Mouse (Mus musculus) intestine, embryonic 15.5 days (tissue): Measurements from ENCODE around the gene Rbms2. TPM values are rescaled to one million over a fixed set of nuclear protein-coding genes. Genes with fewer than 3 reads are reported as not detected.
"Not testable (repeated sequence)": the region's sequence is repeated elsewhere in the genome, so short reads cannot be mapped to it uniquely, and the experiment has no call there.

Source experiments
- ATAC-seq: fragments of 200-750 bp; cut with Nextera tagmentation; 2 replicates; pipeline ENCODE4 v1.8.0; 2017; ENCODE audit warnings: moderate TSS enrichment, moderate library complexity
- H3K27ac ChIP-seq: fragments of 300-500 bp; sonication (generic); 2 replicates; pipeline ENCODE4 v1.5.1; 2015; ENCODE audit warnings: mild to moderate bottlenecking, inconsistent platforms
- H3K27me3 ChIP-seq: fragments of 300-500 bp; sonication (generic); replicated peaks from 2 replicates; pipeline ENCODE4 v1.6.1; 2015; ENCODE audit warnings: inconsistent platforms
- H3K36me3 ChIP-seq: fragments of 300-500 bp; sonication (generic); 2 replicates; pipeline ENCODE4 v1.6.1; 2015; ENCODE audit warnings: inconsistent platforms
- H3K4me1 ChIP-seq: fragments of 300-500 bp; sonication (generic); replicated peaks from 2 replicates; pipeline ENCODE4 v1.6.1; 2015; ENCODE audit warnings: inconsistent platforms
- H3K4me2 ChIP-seq: fragments of 300-500 bp; sonication (generic); replicated peaks from 2 replicates; pipeline ENCODE4 v1.6.1; 2015; ENCODE audit warnings: mild to moderate bottlenecking, inconsistent platforms
- H3K4me3 ChIP-seq: fragments of 300-500 bp; sonication (generic); replicated peaks from 2 replicates; pipeline ENCODE4 v1.5.1; 2015; ENCODE audit warnings: inconsistent platforms
- H3K9ac ChIP-seq: fragments of 300-500 bp; sonication (generic); 2 replicates; pipeline ENCODE4 v1.6.1; 2015; ENCODE audit warnings: inconsistent platforms
- H3K9me3 ChIP-seq: fragments of 300-500 bp; sonication (generic); 2 replicates; pipeline ENCODE4 v1.6.1; 2016; ENCODE audit warnings: inconsistent platforms
- WGBS: fragments of 180-500 bp; shearing (Covaris S2); methylation state at CpG from one replicate; pipeline ENCODE4 v1.1.7; 2015; 5-methylcytosine and 5-hydroxymethylcytosine counted together
- polyA plus RNA-seq: library from polyadenylated mRNA; unstranded; fragments of >200 nt; fragmentation: Nextera tagmentation; extraction: Ambion mirVana; gene quantifications from 2 replicates; pipeline ENCODE4 v1.2.1, GENCODE M21; 2015

Rbms2 gene
- polyA plus RNA-seq, 1 experiment from 2014 or later = 27.0 TPM

DNA sequence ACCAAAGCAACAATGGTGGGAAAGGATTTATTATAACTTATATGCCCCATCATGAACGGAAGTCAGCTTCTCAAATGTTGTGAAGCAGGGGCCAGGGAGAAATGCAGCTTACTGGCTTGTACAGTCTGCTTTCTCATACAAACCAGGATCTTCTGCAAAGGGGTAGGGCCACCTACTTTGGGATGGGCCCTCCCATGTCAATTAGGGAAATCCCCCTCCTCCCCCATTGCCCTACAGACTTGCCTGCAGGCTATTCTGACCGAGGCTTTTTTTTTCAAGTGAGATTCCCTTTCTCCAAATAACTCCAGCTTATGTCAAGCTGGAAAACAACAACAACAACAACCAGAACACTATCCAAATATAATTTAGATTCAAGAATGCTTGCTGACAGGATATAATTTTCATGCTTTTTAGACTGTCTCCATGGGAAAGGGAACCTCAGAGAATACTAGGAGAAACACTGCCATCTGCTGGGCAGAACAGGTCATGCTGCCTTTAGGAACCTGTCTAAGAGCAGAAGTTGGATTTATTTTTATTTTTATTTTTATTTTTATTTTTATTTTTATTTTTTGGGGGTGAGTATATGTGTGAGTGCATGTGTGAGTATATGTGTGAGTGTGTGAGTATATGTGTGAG, 8.3 kb upstream of the Rbms2 start:
- Histone ChIP-seq H3K36me3 (no peaks in the 10 kb centered on the region), H3K4me1 (no peaks in the 10 kb centered on the region), H3K9ac (no peak overlapping the region), H3K9me3 (no peaks in the 10 kb centered on the region), H3K4me2 (no peak overlapping the region), H3K4me3 (no peak overlapping the region), H3K27ac (no peak overlapping the region), H3K27me3 (no peaks in the 10 kb centered on the region)
- no peak for ATAC-seq
- 47% methylated on average over 2 of the region's 2 CpGs for WGBS

DNA sequence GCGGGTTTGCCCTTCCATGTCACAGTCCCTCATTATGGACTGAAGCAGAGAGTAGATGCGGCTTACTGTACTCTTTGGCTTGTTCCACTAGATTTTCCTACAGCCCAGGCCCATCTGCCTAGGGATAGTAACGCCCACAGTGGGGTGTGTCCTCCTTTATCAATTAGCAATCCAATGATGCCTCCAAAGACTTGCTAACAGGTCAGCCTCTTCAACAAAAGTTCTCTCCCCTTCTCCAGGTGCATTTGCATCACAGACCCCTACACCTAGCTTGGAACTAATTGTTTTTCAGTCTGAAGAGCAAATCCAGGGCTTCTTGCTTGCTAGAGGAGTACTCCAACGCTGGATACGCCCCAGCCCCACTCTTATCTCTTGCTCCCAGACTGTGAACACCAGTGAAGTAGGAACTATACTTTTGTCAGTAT, 7.1 kb upstream of the Rbms2 start:
- no peak for ATAC-seq
- H3K4me3 ChIP-seq = no peak overlapping the region
- H3K36me3 ChIP-seq = no peaks in the 10 kb centered on the region
- no peak overlapping the region for H3K9ac ChIP-seq
- H3K27ac ChIP-seq = no peak overlapping the region
- 64% methylated on average over 5 of the region's 5 CpGs for WGBS
- no peak overlapping the region for H3K4me2 ChIP-seq
- H3K27me3 ChIP-seq = no peaks in the 10 kb centered on the region
- no peaks in the 10 kb centered on the region for H3K4me1 ChIP-seq
- H3K9me3 ChIP-seq = no peaks in the 10 kb centered on the region

DNA sequence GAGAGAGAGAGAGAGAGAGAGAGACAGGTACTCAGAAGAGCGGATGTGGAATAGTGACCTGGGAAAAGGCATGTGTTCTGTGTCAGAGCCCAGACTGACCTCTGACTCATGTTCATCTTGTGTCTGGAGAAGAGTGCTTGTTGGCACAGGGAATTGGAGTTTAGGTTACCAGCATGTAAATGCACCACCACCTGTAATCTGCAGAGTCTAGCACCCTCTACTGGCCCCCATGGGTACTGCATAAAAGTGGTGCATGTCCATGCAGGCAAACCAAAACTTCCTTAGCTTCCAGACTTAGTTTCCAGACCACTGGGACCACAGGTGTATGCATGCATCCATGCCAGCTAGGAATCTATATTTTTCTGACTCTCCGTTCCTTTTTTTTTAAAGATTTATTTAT, 5.9 kb upstream of the Rbms2 start:
- no peak overlapping the region for H3K4me3 ChIP-seq
- H3K27ac ChIP-seq = no peak overlapping the region
- no peaks in the 10 kb centered on the region for H3K4me1 ChIP-seq
- H3K9ac ChIP-seq = no peak overlapping the region
- no peaks in the 10 kb centered on the region for H3K36me3 ChIP-seq
- peak; percentile 73 for ATAC-seq
- no peaks in the 10 kb centered on the region for H3K27me3 ChIP-seq
- 45% methylated on average over 2 of the region's 2 CpGs for WGBS
- no peak overlapping the region for H3K4me2 ChIP-seq
- H3K9me3 ChIP-seq = no peaks in the 10 kb centered on the region

DNA sequence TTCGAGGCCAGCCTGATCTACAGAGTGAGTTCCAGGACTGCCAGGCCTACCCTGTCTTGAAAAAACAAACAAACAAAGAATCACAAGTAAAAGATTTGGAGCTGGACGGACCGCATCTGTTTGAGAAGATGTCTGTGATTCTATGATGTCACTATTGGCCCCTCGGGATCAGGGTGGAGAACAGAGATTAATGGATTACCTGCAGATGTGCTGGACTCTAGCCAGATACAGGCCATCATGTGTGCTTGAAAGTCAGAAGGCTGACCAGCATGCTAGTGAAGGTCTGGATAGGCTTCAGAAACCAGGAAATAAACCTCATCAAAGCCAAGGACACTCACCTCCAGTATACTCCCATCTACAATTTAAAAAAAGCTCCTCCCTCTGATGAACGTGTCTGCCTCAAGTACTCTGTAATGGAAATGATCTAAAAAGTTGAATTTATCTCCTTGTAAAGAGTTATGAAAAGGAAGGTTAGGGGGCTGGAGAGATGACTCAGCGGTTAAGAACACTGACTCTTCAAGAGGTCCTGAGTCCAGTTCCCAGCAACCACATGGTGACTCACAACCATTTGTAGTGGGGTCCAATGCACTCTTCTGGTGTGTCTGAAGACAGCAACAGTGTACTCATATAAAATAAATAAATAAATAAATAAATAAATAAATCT, 5.3 kb upstream of the Rbms2 start:
- peak; percentile 18; the same call in 1 of the 2 replicates for ATAC-seq
- 60% methylated on average over 6 of the region's 6 CpGs for WGBS
- no peaks in the 10 kb centered on the region for H3K9me3 ChIP-seq
- H3K27me3 ChIP-seq = no peaks in the 10 kb centered on the region
- H3K27ac ChIP-seq = no peak overlapping the region
- no peaks in the 10 kb centered on the region for H3K4me1 ChIP-seq
- no peak overlapping the region for H3K4me3 ChIP-seq
- no peaks in the 10 kb centered on the region for H3K36me3 ChIP-seq
- H3K9ac ChIP-seq = no peak overlapping the region
- no peak overlapping the region for H3K4me2 ChIP-seq

DNA sequence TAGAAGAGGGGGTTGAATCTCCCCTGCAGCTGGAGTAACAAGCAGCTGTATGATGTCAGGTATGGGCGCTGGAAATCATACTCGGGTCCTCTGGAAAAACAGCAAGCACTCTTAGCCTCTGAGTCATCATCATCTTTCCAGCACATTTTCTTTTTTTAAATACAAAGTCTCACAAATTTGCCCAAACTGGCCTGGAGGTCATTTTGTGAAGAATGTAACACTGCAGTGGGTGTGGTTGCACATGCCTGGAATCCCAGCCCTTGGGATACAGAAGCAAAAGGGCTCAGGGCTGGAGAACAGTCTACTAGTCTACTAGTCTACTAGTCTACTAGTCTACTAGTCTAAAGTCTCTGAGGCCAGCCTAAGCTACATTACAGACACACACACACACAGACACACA, 4.2 kb upstream of the Rbms2 start:
- Histone ChIP-seq H3K36me3 (no peaks in the 10 kb centered on the region), H3K4me3 (no peak overlapping the region), H3K4me2 (no peak overlapping the region), H3K27me3 (no peaks in the 10 kb centered on the region), H3K4me1 (0 out of 2 replicates have a peak, but pooled peaks cover 3% of the 10 kb centered on the region), H3K27ac (no peak overlapping the region), H3K9ac (no peak overlapping the region), H3K9me3 (no peaks in the 10 kb centered on the region)
- no peak for ATAC-seq
- WGBS = 66% methylated on average over 2 of the region's 2 CpGs

DNA sequence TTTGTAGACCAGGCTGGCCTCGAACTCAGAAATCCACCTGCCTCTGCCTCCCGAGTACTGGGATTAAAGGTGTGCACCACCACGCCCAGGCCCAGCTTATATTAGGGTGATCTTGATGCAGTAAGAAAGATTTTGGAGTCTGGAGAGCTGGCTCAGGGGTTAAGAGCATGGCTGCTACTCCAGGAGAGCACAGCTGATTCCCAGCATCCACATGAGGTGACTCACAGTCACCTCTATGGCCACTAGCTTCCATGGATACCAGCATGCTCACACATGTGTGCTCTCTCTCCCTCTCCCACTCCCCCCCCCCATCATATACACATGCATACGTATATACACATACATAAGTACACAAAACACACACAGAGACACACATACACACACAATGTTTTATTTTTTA, 2.8 kb downstream of the Rbms2 start:
- no peaks in the 10 kb centered on the region for H3K27me3 ChIP-seq
- no peak overlapping the region for H3K9ac ChIP-seq
- no peaks in the 10 kb centered on the region for H3K36me3 ChIP-seq
- no peak for ATAC-seq
- H3K9me3 ChIP-seq = no peaks in the 10 kb centered on the region
- no peak overlapping the region for H3K4me2 ChIP-seq
- no peak overlapping the region for H3K27ac ChIP-seq
- peaks cover 10% of the 10 kb centered on the region for H3K4me1 ChIP-seq
- 84% methylated on average over 4 of the region's 4 CpGs for WGBS
- H3K4me3 ChIP-seq = no peak overlapping the region

DNA sequence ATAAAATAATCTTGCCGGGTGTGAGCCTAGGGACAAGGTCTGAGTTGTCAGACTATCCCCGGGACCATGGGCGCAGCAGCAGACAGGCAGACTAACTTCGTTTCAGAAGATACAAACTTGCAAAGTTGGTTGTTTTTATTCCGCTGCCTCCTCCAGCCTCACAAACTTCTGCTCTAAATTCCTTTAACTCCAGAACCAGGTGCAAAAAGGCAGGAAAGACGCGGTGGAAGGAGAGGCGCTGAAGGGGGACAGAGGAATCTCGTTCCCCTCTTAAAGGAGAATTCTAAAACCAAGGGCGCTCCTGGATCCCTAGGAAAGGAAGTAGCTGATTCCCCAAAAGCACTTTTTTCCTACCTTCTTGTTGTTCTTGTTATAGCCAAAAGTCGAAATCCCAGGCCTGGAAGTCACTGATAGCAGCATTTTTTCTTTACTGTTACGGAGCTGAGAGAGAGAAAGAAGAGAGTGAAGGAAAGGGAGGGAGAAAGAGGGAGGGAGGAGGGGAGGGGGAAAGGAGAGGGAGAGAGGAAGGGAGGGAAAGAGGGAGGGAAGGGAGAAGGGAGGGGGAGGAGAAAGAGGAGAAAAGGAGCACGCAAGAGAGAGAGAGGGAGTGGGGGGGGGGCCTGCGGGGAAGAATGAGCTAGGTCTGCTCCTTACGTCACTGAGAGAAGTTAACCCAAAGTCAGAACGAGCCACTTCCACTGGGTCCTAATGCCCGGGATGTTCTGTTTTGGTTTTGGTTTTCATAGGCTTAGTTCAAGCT, 3.9 kb downstream of the Rbms2 start:
- H3K4me1 ChIP-seq = peaks cover 10% of the 10 kb centered on the region
- peak overlapping the region; percentile 59 for H3K4me2 ChIP-seq
- peak overlapping the region; percentile 56 for H3K4me3 ChIP-seq
- peak overlapping the region; percentile 61 for H3K9ac ChIP-seq
- H3K9me3 ChIP-seq = no peaks in the 10 kb centered on the region
- peak overlapping the region; percentile 82 for H3K27ac ChIP-seq
- H3K36me3 ChIP-seq = no peaks in the 10 kb centered on the region
- H3K27me3 ChIP-seq = no peaks in the 10 kb centered on the region
- peak; percentile 91 for ATAC-seq
- 1% methylated on average over 17 of the region's 17 CpGs for WGBS

DNA sequence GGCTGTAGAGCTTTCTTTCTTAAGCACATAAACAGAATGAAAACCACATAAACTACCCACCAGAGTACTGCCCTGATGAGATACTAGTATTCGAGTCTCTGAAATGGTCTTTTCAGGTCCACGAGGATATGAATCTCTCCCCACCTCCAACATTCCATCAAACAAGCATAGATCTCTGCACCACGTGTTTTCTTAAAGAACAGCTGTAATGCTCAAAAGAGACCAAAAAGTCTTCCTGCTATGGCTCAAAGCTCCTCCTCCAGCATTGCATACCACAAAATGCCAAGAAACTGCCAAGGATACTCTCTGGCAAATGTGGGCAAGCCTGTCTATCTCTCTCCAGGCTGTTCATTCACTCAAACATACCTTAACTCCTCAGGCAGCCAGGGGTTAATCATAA, 4.8 kb downstream of the Rbms2 start:
- Histone ChIP-seq H3K4me1 (peaks cover 10% of the 10 kb centered on the region), H3K9me3 (no peaks in the 10 kb centered on the region), H3K27me3 (no peaks in the 10 kb centered on the region), H3K27ac (peak overlapping the region; percentile 82; the same call in 1 of the 2 replicates), H3K9ac (peak overlapping the region; percentile 61), H3K36me3 (no peaks in the 10 kb centered on the region), H3K4me2 (peak overlapping the region; percentile 59), H3K4me3 (peak overlapping the region; percentile 56)
- no peak for ATAC-seq
- WGBS = 5% methylated on average over 3 of the region's 3 CpGs

DNA sequence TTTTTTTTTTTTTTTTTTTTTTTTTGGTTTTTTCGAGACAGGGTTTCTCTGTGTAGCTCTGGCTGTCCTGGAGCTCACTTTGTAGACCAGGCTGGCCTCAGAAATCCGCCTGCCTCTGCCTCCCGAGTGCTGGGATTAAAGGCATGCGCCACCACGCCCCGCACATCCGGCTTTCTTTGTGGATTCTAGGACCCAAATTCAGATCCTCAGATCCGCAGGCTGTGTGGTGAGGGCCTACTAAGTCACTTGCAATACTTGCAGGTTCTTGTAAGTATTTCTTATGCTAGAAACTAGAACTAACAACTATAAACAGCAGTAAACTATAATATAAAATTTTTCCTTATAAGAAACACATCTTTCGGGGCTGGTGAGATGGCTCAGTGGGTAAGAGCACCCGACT, 8.7 kb downstream of the Rbms2 start:
- 96% methylated on average over 10 of the region's 10 CpGs for WGBS

DNA sequence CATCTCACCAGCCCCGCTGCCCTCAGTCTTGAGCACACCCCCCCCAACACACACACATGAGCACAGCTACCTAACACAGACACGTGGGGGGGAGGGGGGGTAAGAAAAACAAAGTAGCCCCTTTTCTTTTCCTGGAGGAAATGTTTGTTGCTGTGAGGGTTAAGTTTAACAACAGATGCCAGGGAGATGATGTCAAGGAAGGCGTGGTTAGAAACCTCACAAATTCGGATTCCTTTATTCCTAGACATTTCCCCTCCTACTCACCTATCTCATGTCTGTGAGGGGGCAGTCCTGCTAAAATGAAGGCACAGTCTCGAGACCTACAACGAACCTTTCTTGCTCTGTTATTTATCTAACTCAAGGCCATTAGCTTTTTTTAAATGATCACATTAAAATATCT, 13.0 kb downstream of the Rbms2 start:
- H3K27ac ChIP-seq = no peak overlapping the region
- no peak overlapping the region for H3K9ac ChIP-seq
- no peaks in the 10 kb centered on the region for H3K36me3 ChIP-seq
- no peaks in the 10 kb centered on the region for H3K27me3 ChIP-seq
- ATAC-seq = no peak
- no peak overlapping the region for H3K4me2 ChIP-seq
- WGBS = 38% methylated on average over 6 of the region's 6 CpGs
- 0 out of 2 replicates have a peak, but pooled peaks cover 8% of the 10 kb centered on the region for H3K4me1 ChIP-seq
- H3K9me3 ChIP-seq = no peaks in the 10 kb centered on the region
- no peak overlapping the region for H3K4me3 ChIP-seq

More for the DNA sequence above, 8.7 kb downstream of the Rbms2 start:
- not testable (repeated sequence) for H3K4me2 ChIP-seq, H3K4me1 ChIP-seq, H3K4me3 ChIP-seq, H3K36me3 ChIP-seq, H3K9me3 ChIP-seq, H3K9ac ChIP-seq, ATAC-seq, H3K27ac ChIP-seq, H3K27me3 ChIP-seq

DNA sequence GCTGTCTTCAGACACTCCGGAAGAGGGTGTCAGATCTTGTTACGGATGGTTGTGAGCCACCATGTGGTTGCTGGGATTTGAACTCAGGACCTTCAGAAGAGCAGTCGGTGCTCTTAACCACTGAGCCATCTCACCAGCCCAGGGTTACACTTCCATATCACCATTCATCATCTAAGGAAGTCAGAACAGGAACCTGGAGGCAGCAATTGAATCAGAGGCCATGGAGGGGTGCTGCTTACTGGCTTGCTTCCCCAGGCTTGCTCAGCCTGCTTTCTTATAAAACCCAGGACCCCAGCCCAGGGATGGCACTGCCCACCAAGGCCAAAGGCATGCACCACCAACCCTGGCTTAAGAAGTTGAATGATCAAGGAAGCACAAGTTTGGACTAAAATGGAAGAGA, 14.4 kb downstream of the Rbms2 start:
- H3K27me3 ChIP-seq, H3K4me3 ChIP-seq, H3K4me2 ChIP-seq, H3K9ac ChIP-seq, H3K4me1 ChIP-seq, H3K27ac ChIP-seq, ATAC-seq, H3K9me3 ChIP-seq, H3K36me3 ChIP-seq: not testable (repeated sequence)
- WGBS = 80% methylated on average over 3 of the region's 3 CpGs

DNA sequence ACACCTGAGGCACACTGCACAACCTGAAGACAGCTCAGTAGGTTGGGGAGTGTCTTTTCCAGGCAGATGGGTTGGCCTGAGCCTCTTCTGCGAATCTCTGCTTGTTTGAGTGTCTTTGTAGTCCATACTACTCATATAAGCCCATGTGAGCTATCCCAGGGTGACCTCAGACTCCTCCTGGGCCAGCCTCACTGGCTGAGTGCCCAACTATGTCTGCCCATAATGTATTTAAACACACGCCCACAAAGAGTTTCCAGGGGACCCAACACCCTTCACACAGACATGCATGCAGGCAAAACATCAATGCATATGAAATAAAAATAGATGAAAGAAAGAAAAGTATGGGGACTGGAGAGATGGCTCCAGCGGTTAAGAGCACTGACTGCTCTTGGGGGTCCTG, 26.1 kb downstream of the Rbms2 start:
- Histone ChIP-seq H3K27ac (no peak overlapping the region), H3K9me3 (no peaks in the 10 kb centered on the region), H3K4me3 (no peak overlapping the region), H3K4me2 (no peak overlapping the region), H3K27me3 (no peaks in the 10 kb centered on the region), H3K4me1 (0 out of 2 replicates have a peak, but pooled peaks cover 16% of the 10 kb centered on the region), H3K9ac (no peak overlapping the region), H3K36me3 (no peaks in the 10 kb centered on the region)
- ATAC-seq = no peak
- WGBS = 68% methylated on average over 3 of the region's 3 CpGs
